Mouse (Mus musculus) forebrain, embryonic 11.5 days (tissue): ENCODE measurements at regions not wholly inside any gene's neighbourhood (a gene's known extent, or its start where the extent isn't known, plus 50 kb on each side); places are given as distances from the start of the nearest gene placed in this dataset.

Experiments used
- microRNA counts: library from miRNA; unstranded; fragments of <30 nt; microRNA quantifications from one replicate; lab custom pipeline; 2015
- microRNA-seq: library from miRNA; unstranded; fragments of <30 nt; microRNA quantifications from one replicate; pipeline ENCODE4, GENCODE M21; 2016; ENCODE audit not compliant: insufficient number of aligned reads

MicroRNA genes in the stretch of these regions (microRNA counts, 519-probe panel; counts per million panel counts)
- microRNA mmu-miR-221 (lab: Ali Mortazavi, UCI) (3,702 counts per million, percentile 22 among the panel's probes with 10 or more counts), microRNA mmu-miR-222 (lab: Ali Mortazavi, UCI) (31.2 counts per million)

Small RNAs in the stretch of these regions (microRNA-seq; reads per million reads assigned to microRNA genes)
- 679 reads per million, percentile 63 among the genes with 10 or more reads in this experiment for gene Mir221
- gene Mir222: 295 reads per million, percentile 50 among the genes with 10 or more reads in this experiment
